Mouse (Mus musculus): ENCODE results near the gene Gm14443. TPM values are rescaled to one million over a fixed set of nuclear protein-coding genes. Genes with fewer than 3 reads are reported as not detected.
"Not testable (repeated sequence)": the region's sequence is repeated elsewhere in the genome, so short reads cannot be mapped to it uniquely, and the experiment has no call there.

Gm14443 gene
- polyA plus RNA-seq (2015; fragmentation: Nextera tagmentation; extraction: Ambion mirVana), result 0.09 TPM in 1 of 2 replicates, not detected in the other

- 49% methylated on average over 12 of the region's 12 CpGs for WGBS (ENCODE audit: insufficient replicate concordance)
- H3K9ac ChIP-seq; ATAC-seq (ENCODE audit: insufficient read depth): not testable (repeated sequence)
Observed at GRCm38 (mm10) chr2:175175401-175176180, at the start of gene Gm14443. Gene Gm14443 (minus strand): TSS chr2:175175871.

GRCm38 (mm10) chr2:175206732-175207131, 31.1 kb upstream of the Gm14443 start, which contains the start of gene Gm14391:
Gene Gm14391 (minus strand): TSS chr2:175206917.
- not testable (repeated sequence) for H3K4me3 ChIP-seq (replicated peaks); H3K27me3 ChIP-seq; H3K27ac ChIP-seq (replicated peaks); H3K9ac ChIP-seq; H3K4me1 ChIP-seq (replicated peaks); H3K9me3 ChIP-seq (replicated peaks); ATAC-seq (ENCODE audit: insufficient read depth); H3K36me3 ChIP-seq (replicated peaks); H3K4me2 ChIP-seq
- WGBS (ENCODE audit: insufficient replicate concordance), result no CpG with 5 or more reads among the region's 7 CpGs

More at GRCm38 (mm10) chr2:175175401-175176180, at the start of gene Gm14443:
- not testable (repeated sequence) for H3K4me2 ChIP-seq; H3K4me3 ChIP-seq (replicated peaks); H3K36me3 ChIP-seq (replicated peaks); H3K9me3 ChIP-seq (replicated peaks); H3K27ac ChIP-seq (replicated peaks); H3K4me1 ChIP-seq (replicated peaks); H3K27me3 ChIP-seq

GRCm38 (mm10) chr2:175179008-175179407, 3.3 kb upstream of the Gm14443 start:
- H3K27ac ChIP-seq (replicated peaks); ATAC-seq (ENCODE audit: insufficient read depth); H3K4me2 ChIP-seq; H3K9ac ChIP-seq; H3K9me3 ChIP-seq (replicated peaks); H3K27me3 ChIP-seq; H3K36me3 ChIP-seq (replicated peaks); H3K4me3 ChIP-seq (replicated peaks); H3K4me1 ChIP-seq (replicated peaks): not testable (repeated sequence)
- WGBS (ENCODE audit: insufficient replicate concordance), result 28% methylated on average over 1 of the region's 1 CpGs

GRCm38 (mm10) chr2:175176312-175176711, 641 bp upstream of the Gm14443 start:
- H3K4me1 ChIP-seq (replicated peaks), result no peaks in the 10 kb centered on the region
- WGBS (ENCODE audit: insufficient replicate concordance), result 63% methylated on average over 6 of the region's 6 CpGs
- no peak overlapping the region for H3K4me3 ChIP-seq (replicated peaks)
- H3K36me3 ChIP-seq (replicated peaks), result no peaks in the 10 kb centered on the region
- no peak for ATAC-seq (ENCODE audit: insufficient read depth)
- no peak overlapping the region for H3K27ac ChIP-seq (replicated peaks)
- no peaks in the 10 kb centered on the region for H3K9me3 ChIP-seq (replicated peaks)
- H3K27me3 ChIP-seq, result no peaks in the 10 kb centered on the region
- no peak overlapping the region for H3K9ac ChIP-seq
- H3K4me2 ChIP-seq, result no peak overlapping the region

GRCm38 (mm10) chr2:175174058-175174457, 1.6 kb downstream of the Gm14443 start:
- H3K27me3 ChIP-seq; H3K9me3 ChIP-seq (replicated peaks); H3K36me3 ChIP-seq (replicated peaks); H3K27ac ChIP-seq (replicated peaks); ATAC-seq (ENCODE audit: insufficient read depth); H3K9ac ChIP-seq; H3K4me1 ChIP-seq (replicated peaks); H3K4me3 ChIP-seq (replicated peaks); H3K4me2 ChIP-seq: not testable (repeated sequence)
- WGBS (ENCODE audit: insufficient replicate concordance), result 67% methylated on average over 2 of the region's 2 CpGs

GRCm38 (mm10) chr2:175172906-175173595, 2.6 kb downstream of the Gm14443 start:
- ATAC-seq (ENCODE audit: insufficient read depth); H3K9ac ChIP-seq; H3K27ac ChIP-seq (replicated peaks); H3K36me3 ChIP-seq (replicated peaks); H3K9me3 ChIP-seq (replicated peaks); H3K4me1 ChIP-seq (replicated peaks); H3K4me2 ChIP-seq; H3K27me3 ChIP-seq; H3K4me3 ChIP-seq (replicated peaks): not testable (repeated sequence)
- 64% methylated on average over 3 of the region's 3 CpGs for WGBS (ENCODE audit: insufficient replicate concordance)

- Histone ChIP-seq H3K9me3 (replicated peaks) (no peaks in the 10 kb centered on the region), H3K27me3 (no peaks in the 10 kb centered on the region), H3K36me3 (replicated peaks) (no peaks in the 10 kb centered on the region), H3K4me1 (replicated peaks) (no peaks in the 10 kb centered on the region), H3K27ac (replicated peaks) (no peak overlapping the region), H3K9ac (no peak overlapping the region), H3K4me3 (replicated peaks) (no peak overlapping the region), H3K4me2 (no peak overlapping the region)
- 49% methylated on average over 3 of the region's 3 CpGs for WGBS (ENCODE audit: insufficient replicate concordance)
- no peak for ATAC-seq (ENCODE audit: insufficient read depth)
Observed at GRCm38 (mm10) chr2:175172123-175172522, 3.5 kb downstream of the Gm14443 start.

GRCm38 (mm10) chr2:175166870-175167269, 8.8 kb downstream of the Gm14443 start:
- 72% methylated on average over 2 of the region's 2 CpGs for WGBS (ENCODE audit: insufficient replicate concordance)
- H3K27me3 ChIP-seq; H3K9me3 ChIP-seq (replicated peaks); H3K4me3 ChIP-seq (replicated peaks); ATAC-seq (ENCODE audit: insufficient read depth); H3K4me1 ChIP-seq (replicated peaks); H3K4me2 ChIP-seq; H3K9ac ChIP-seq; H3K27ac ChIP-seq (replicated peaks); H3K36me3 ChIP-seq (replicated peaks): not testable (repeated sequence)

GRCm38 (mm10) chr2:175165110-175165509, 10.6 kb downstream of the Gm14443 start:
- H3K27ac ChIP-seq (replicated peaks); H3K4me3 ChIP-seq (replicated peaks); ATAC-seq (ENCODE audit: insufficient read depth); H3K9ac ChIP-seq; H3K4me1 ChIP-seq (replicated peaks); H3K27me3 ChIP-seq; H3K9me3 ChIP-seq (replicated peaks); H3K4me2 ChIP-seq; H3K36me3 ChIP-seq (replicated peaks): not testable (repeated sequence)
- 82% methylated on average over 12 of the region's 12 CpGs for WGBS (ENCODE audit: insufficient replicate concordance)

GRCm38 (mm10) chr2:175161438-175161837, 14.2 kb downstream of the Gm14443 start:
- H3K4me2 ChIP-seq; H3K27me3 ChIP-seq; ATAC-seq (ENCODE audit: insufficient read depth); H3K9ac ChIP-seq; H3K4me3 ChIP-seq (replicated peaks); H3K4me1 ChIP-seq (replicated peaks); H3K9me3 ChIP-seq (replicated peaks); H3K27ac ChIP-seq (replicated peaks); H3K36me3 ChIP-seq (replicated peaks): not testable (repeated sequence)
- WGBS (ENCODE audit: insufficient replicate concordance), result 83% methylated on average over 4 of the region's 4 CpGs

- H3K36me3 ChIP-seq (replicated peaks), result no peaks in the 10 kb centered on the region
- no peak for ATAC-seq (ENCODE audit: insufficient read depth)
- no peaks in the 10 kb centered on the region for H3K4me1 ChIP-seq (replicated peaks)
- 58% methylated on average over 3 of the region's 3 CpGs for WGBS (ENCODE audit: insufficient replicate concordance)
- no peak overlapping the region for H3K27ac ChIP-seq (replicated peaks)
- H3K9ac ChIP-seq, result no peak overlapping the region
- H3K27me3 ChIP-seq, result no peaks in the 10 kb centered on the region
- 0 out of 2 replicates have a peak, but pooled peaks cover 5% of the 10 kb centered on the region for H3K9me3 ChIP-seq (replicated peaks)
- H3K4me3 ChIP-seq (replicated peaks), result no peak overlapping the region
- no peak overlapping the region for H3K4me2 ChIP-seq
Observed at GRCm38 (mm10) chr2:175158642-175159041, 17.0 kb downstream of the Gm14443 start.
